Mouse (Mus musculus) erythroblast, embryonic 14.5 days (primary cell): ENCODE measurements around the gene Dnajc22. TPM values are rescaled to one million over a fixed set of nuclear protein-coding genes. Genes with fewer than 3 reads are reported as not detected.
A peak's percentile ranks its signal among the peaks of the same experiment; 100 is the strongest.

Experiments used
- H3K27me3 ChIP-seq: 2 replicates; pipeline ENCODE4 v1.6.1; 2012; ENCODE audit warnings: inconsistent platforms; ENCODE audit not compliant: control insufficient read depth
- H3K36me3 ChIP-seq: 2 replicates; pipeline ENCODE4 v1.6.1; 2012; ENCODE audit warnings: mild to moderate bottlenecking, inconsistent platforms; ENCODE audit not compliant: control insufficient read depth
- H3K4me1 ChIP-seq: 2 replicates; pipeline ENCODE4 v1.6.1; 2012; ENCODE audit warnings: inconsistent platforms; ENCODE audit not compliant: control insufficient read depth
- H3K4me3 ChIP-seq: replicated peaks from 2 replicates; pipeline ENCODE3; 2012; ENCODE audit warnings: moderate library complexity, mild to moderate bottlenecking, inconsistent platforms
- H3K9me3 ChIP-seq: 2 replicates; pipeline ENCODE4 v1.6.1; 2012; ENCODE audit warnings: low read length, inconsistent platforms, mixed read lengths; ENCODE audit not compliant: control insufficient read depth
- GATA1 ChIP-seq: IDR thresholded peaks from 2 replicates; pipeline ENCODE4 v1.6.1; 2012; ENCODE audit warnings: low read length, inconsistent platforms, mixed read lengths
- TAL1 ChIP-seq: IDR thresholded peaks from 3 replicates; pipeline ENCODE4 v1.6.1; 2012; ENCODE audit warnings: low read length, inconsistent platforms, mixed read lengths
- polyA plus RNA-seq: library from polyadenylated mRNA; stranded (reverse); fragments of >175 nt; gene quantifications from 2 replicates; pipeline ENCODE4 v1.2.3, GENCODE M21; 2012

Gene Dnajc22
- polyA plus RNA-seq, 1 experiment = 0.02 TPM

- TF ChIP-seq TAL1 (no peak), GATA1 (no peak)
- Histone ChIP-seq H3K27me3 (no peaks in the 10 kb centered on the region), H3K4me1 (peaks cover 6% of the 10 kb centered on the region), H3K36me3 (no peaks in the 10 kb centered on the region), H3K9me3 (no peaks in the 10 kb centered on the region), H3K4me3 (no peak overlapping the region)
These were observed 18.2 kb downstream of the Dnajc22 start for GRCm38 (mm10) chr15:99111139-99111538.

GRCm38 (mm10) chr15:99111809-99112208, 18.8 kb downstream of the Dnajc22 start:
- no peaks in the 10 kb centered on the region for H3K27me3 ChIP-seq
- TF ChIP-seq TAL1 = no peak
- no peak for TF ChIP-seq GATA1
- H3K4me3 ChIP-seq = no peak overlapping the region
- peaks cover 10% of the 10 kb centered on the region for H3K4me1 ChIP-seq
- H3K36me3 ChIP-seq = no peaks in the 10 kb centered on the region
- no peaks in the 10 kb centered on the region for H3K9me3 ChIP-seq

DNA sequence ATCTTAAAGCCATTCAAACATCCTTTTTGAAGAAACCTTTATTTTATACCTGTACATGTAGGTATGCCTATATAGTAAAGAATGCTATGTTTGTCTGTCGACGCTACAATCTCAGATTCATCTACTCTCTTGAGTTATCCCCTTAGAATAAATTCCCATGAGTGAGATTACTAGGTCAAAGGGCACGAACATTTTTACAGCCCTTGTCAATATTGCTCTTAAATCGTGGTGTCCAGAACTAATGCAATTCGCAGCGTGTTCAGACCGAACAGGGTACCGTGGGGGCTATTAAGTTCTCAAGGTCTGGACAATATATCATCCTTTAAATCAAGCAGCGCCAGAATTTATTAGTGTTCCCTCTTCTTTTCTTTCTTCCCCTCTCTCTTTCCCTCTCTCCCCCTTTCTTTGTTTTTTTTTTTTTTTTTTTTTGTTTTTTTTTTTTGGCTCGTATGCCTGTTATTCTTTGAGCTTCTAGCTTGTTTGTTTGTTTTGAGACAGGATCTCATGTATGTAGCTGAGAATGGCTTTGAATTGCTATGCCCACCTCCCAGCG, 19.9 kb downstream of the Dnajc22 start:
- TF ChIP-seq TAL1 (no peak), GATA1 (no peak)
- no peak overlapping the region for H3K4me3 ChIP-seq
- H3K27me3 ChIP-seq = no peaks in the 10 kb centered on the region
- no peaks in the 10 kb centered on the region for H3K36me3 ChIP-seq
- no peaks in the 10 kb centered on the region for H3K9me3 ChIP-seq
- H3K4me1 ChIP-seq = peaks cover 10% of the 10 kb centered on the region

DNA sequence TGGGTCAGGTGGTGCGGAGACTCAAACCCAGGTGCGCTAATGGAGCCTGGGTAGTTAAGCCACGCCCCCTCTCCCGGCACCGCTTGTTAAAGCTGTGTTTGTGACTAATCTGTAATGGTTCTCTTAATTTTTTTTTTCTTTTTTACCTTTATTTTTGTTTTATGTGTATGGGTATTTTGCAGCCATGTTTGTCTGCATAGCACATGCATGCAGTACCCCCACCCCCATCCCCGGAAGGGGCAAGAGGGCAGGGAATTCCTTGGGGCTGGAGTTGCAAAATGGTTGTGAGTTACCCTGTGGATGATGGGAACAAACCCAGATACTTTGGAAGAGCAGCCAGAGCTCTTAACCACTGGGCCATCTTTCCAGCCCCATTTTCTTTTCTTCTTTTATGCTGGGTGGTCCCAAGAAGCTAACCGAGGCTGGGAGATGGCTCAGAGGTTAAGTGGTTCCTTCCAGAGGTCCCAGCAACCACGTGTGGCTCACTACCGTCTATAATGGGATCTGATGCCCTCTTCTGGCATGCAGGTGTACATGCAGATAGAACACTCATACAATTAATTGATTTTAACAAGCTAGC, 20.5 kb downstream of the Dnajc22 start:
- no peaks in the 10 kb centered on the region for H3K27me3 ChIP-seq
- H3K4me1 ChIP-seq = peaks cover 10% of the 10 kb centered on the region
- TF ChIP-seq TAL1 = no peak
- no peak for TF ChIP-seq GATA1
- H3K9me3 ChIP-seq = no peaks in the 10 kb centered on the region
- H3K36me3 ChIP-seq = no peaks in the 10 kb centered on the region
- H3K4me3 ChIP-seq = peak overlapping the region; percentile 34

- no peak overlapping the region for H3K4me3 ChIP-seq
- H3K36me3 ChIP-seq = no peaks in the 10 kb centered on the region
- H3K4me1 ChIP-seq = peaks cover 10% of the 10 kb centered on the region
- no peaks in the 10 kb centered on the region for H3K9me3 ChIP-seq
- TF ChIP-seq TAL1 = no peak
- TF ChIP-seq GATA1 = no peak
- no peaks in the 10 kb centered on the region for H3K27me3 ChIP-seq
These were observed 21.5 kb downstream of the Dnajc22 start for GRCm38 (mm10) chr15:99114312-99115064.

DNA sequence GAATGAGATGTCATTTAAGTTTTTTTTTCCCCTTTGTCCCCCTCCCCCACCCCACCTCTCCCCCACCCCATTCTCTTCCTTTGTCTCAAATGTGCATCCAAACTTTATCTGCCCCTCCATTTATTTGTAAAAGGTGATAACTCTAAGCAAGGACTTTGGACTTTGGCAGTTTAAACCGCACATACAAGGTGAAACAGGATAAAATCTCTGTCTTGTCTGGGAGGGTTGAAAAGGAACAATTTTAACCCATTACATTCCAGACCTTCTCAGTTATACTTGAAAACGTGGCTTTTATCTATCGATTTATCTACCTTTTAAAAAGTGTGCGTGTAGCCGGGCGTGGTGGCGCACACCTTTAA, 22.1 kb downstream of the Dnajc22 start:
- H3K4me3 ChIP-seq = no peak overlapping the region
- no peaks in the 10 kb centered on the region for H3K27me3 ChIP-seq
- H3K9me3 ChIP-seq = no peaks in the 10 kb centered on the region
- H3K4me1 ChIP-seq = peaks cover 10% of the 10 kb centered on the region
- H3K36me3 ChIP-seq = no peaks in the 10 kb centered on the region
- no peak for TF ChIP-seq GATA1
- TF ChIP-seq TAL1 = no peak

GRCm38 (mm10) chr15:99116539-99116938, 23.6 kb downstream of the Dnajc22 start:
- H3K4me1 ChIP-seq = peaks cover 10% of the 10 kb centered on the region
- no peaks in the 10 kb centered on the region for H3K36me3 ChIP-seq
- no peak overlapping the region for H3K4me3 ChIP-seq
- peaks cover 9% of the 10 kb centered on the region for H3K27me3 ChIP-seq
- TF ChIP-seq GATA1 = no peak
- no peak for TF ChIP-seq TAL1
- no peaks in the 10 kb centered on the region for H3K9me3 ChIP-seq

DNA sequence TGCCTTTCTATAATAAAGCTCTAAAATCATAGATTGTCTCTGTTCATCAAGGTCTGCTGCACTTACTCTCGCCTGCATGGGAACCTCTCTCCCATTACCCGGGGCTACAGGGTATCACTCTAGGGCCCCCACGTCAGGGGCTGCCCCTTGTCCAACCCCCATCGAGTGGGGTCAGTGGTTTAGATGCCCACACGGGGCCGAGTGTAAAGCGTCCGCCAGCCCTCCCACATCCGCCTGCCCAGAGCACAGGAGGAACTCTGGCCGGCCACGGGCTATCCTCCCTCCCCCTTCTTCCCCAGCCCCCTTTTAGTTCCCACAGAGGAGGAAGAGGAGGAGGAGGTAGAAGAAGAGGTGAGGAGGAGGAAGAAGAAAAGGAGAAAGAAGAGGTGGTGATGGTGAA, 27.8 kb downstream of the Dnajc22 start:
- H3K36me3 ChIP-seq = no peaks in the 10 kb centered on the region
- peaks cover 21% of the 10 kb centered on the region for H3K27me3 ChIP-seq
- TF ChIP-seq GATA1 (no peak), TAL1 (no peak)
- peaks cover 6% of the 10 kb centered on the region for H3K4me1 ChIP-seq
- no peak overlapping the region for H3K4me3 ChIP-seq
- H3K9me3 ChIP-seq = no peaks in the 10 kb centered on the region

GRCm38 (mm10) chr15:99122642-99123041, 29.7 kb downstream of the Dnajc22 start:
- TF ChIP-seq GATA1 (no peak), TAL1 (no peak)
- Histone ChIP-seq H3K4me3 (no peak overlapping the region), H3K4me1 (peaks cover 17% of the 10 kb centered on the region), H3K9me3 (no peaks in the 10 kb centered on the region), H3K36me3 (no peaks in the 10 kb centered on the region), H3K27me3 (peaks cover 36% of the 10 kb centered on the region)

- Histone ChIP-seq H3K27me3 (peaks cover 35% of the 10 kb centered on the region), H3K9me3 (no peaks in the 10 kb centered on the region), H3K36me3 (no peaks in the 10 kb centered on the region), H3K4me3 (peak within 1 kb of the TSS; percentile 72), H3K4me1 (peaks cover 20% of the 10 kb centered on the region)
- TF ChIP-seq GATA1 (no peak), TAL1 (no peak)
These were observed 32.7 kb downstream of the Dnajc22 start, which contains the start of gene Spats2 for GRCm38 (mm10) chr15:99125711-99126080. TSS of gene Spats2 (plus strand) at chr15:99125916.
